Mouse (Mus musculus) cerebellum, adult 8-10 months (tissue): ENCODE data around the gene Caml.

ENCODE experiments used
- DNase-seq: peaks from one replicate; pipeline ENCODE4 v3.0.0; 2022

Gene Caml

DNA sequence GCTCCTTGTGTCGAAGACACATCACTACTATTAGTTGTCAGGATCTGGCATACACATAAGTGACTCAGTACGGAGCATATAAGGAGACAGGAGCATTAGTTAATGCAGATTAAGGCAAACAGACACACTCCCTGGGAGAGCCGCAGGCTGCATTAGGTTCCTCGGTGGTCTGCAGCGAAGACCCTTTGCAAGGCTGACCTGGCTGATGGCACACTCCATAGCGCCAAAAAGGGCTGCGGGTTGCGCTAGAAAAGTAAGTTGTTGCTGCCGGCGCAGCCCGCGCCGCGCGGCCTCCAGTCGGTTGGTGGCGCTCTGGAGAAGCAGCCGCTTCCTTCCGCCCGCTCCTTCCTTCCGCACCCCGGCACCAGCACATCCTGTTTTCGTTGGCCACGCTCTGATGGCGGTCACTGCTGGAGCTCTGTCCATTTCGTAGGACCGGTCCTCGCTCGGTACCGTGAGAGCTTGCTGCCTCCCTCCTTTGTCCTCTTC, 11.9 kb downstream of the Caml start, which contains the start of gene Ddx46:
Gene Ddx46, plus strand, starts transcription at position 389 of the 489 bp plus-strand sequence.
- DNase-seq: peak; percentile 89

DNA sequence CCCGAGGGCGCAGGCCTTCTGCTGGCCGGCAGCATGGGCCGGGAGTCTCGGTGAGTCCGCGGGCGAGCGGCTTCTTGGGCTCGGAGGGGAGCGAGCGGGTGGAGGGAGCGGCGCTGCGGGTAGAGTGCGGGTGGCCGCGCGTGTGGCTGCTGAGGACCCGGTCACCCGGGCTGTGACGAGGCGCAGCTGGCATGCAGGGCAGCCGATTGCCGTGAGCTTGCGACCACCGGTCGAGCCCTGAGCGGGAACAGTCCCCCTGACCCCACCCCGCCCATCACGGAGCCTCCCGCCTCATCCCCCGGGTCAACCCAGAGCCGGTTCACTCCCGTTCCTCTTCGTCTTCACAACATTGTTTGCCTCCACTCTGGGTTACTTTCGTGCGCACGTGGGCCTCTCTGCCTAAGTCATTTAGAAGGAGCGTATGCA, 12.4 kb downstream of the Caml start:
- DNase-seq: no peak

DNA sequence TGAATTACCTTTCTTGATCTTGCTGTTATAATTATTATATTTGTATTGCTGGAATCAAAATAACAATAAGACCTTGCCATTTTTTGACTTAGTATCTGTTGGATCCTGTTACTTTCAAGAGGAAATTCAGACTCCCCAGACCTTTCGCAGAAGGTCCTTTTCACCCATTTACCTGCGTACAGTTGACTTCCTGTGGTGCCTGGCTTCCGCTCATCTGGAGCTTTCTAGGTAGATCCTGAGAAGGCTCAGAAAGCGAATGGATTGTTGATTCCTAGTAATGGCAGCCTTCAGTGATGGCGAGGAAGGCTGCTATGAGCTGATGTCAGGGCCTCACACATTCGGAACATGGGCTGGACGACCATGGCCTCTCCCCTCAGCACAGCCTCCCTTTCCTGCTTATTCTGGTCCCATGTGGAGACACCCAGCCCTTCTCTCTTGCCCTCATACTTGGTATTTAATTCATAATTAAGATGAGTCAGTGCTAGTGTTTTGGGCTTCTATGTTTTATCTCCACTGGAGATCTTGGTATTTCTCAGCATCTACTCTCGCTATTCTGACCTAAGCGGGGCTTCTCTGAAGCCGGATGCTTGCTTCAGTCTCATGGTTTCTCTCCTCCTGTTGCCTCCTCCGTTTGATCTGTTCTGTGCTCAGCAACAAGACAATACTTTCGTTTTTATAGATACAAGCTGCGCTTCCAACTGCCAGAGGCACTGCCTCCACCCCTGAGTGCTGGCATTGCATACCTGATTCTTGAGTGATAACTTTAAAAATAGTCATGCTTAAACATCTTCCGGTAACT, 13.6 kb downstream of the Caml start:
- DNase-seq: no peak

DNA sequence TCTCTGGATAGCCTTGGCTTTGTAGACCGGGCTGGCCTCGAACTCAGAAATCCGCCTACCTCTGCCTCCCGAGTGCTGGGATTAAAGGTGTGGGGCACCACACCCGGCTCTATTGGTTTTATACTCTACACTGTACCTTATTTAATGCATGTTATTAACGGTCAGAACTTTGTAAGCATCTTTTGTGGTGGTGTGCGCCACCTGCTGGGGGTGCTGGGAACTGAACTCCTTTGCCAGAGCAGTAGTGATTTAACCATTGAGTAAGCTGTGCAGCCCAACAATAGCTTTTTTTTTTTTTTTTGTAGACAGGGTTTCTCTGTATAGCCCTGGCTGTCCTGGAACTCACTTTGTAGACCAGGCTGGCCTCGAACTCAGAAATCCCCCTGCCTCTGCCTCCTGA, 17.7 kb downstream of the Caml start:
- DNase-seq: peak; percentile 67

- DNase-seq: no peak
Measured at GRCm38 (mm10) chr13:55644525-55644924, 21.7 kb downstream of the Caml start.

- no peak for DNase-seq
Measured at GRCm38 (mm10) chr13:55650098-55650497, 27.3 kb downstream of the Caml start.

- DNase-seq: no peak
Measured at GRCm38 (mm10) chr13:55650980-55651379, 28.2 kb downstream of the Caml start.

GRCm38 (mm10) chr13:55668550-55668949, 45.7 kb downstream of the Caml start:
- no peak for DNase-seq

- no peak for DNase-seq
Measured at GRCm38 (mm10) chr13:55672711-55673110, 49.9 kb downstream of the Caml start.

GRCm38 (mm10) chr13:55677364-55677763, 54.6 kb downstream of the Caml start:
- DNase-seq: no peak
